Mouse (Mus musculus) mouse embryonic stem cell (cell line): ENCODE data around the gene Vmn1r183.

Experiments
- in situ Hi-C, 2 experiments: fragments of 300-500 bp; cut with MboI; formaldehyde crosslinking; loops; 1 replicate in 1 of 2; 3 replicates in 1 of 2; pipeline ENCODE4 v1.14.3; 2019 to 2020; ENCODE audit warnings: low sequenced_read_pairs in 2 of 2, low pct_unique_long_range_greater_than_20kb in 1 of 2, mixed read lengths in 1 of 2; ENCODE audit not compliant: unreplicated experiment in 1 of 2

Vmn1r183 gene

GRCm38 (mm10) chr7:24052660-24053304 lies at the start of gene Vmn1r183:
Vmn1r183 (plus strand) TSS chr7:24053254.
- in situ Hi-C loops: loop anchor here in 1 of 2 experiments (25.0 kb wide), 1 partner anchor 90 kb away; the partner anchor contains the start of genes Vmn1r180 and Vmn1r181

- in situ Hi-C loops: loop anchor here in 1 of 2 experiments (25.0 kb wide), 1 partner anchor 112 kb away; the partner anchor contains the start of genes Vmn1r180 and Vmn1r181
Measured at GRCm38 (mm10) chr7:24074424-24074823, 21.4 kb downstream of the Vmn1r183 start.

- in situ Hi-C loops: no loop called here
Measured at GRCm38 (mm10) chr7:24081634-24082431, 28.8 kb downstream of the Vmn1r183 start, which contains the start of gene Zfp180. Zfp180 (plus strand) TSS chr7:24081924.

- in situ Hi-C loops: no loop called here
Measured at GRCm38 (mm10) chr7:24082457-24083235, 29.6 kb downstream of the Vmn1r183 start.

- in situ Hi-C loops: no loop called here
Measured at GRCm38 (mm10) chr7:24086871-24087270, 33.8 kb downstream of the Vmn1r183 start.

- in situ Hi-C loops: no loop called here
Measured at GRCm38 (mm10) chr7:24087485-24088125, 34.6 kb downstream of the Vmn1r183 start.

- in situ Hi-C loops: no loop called here
Measured at GRCm38 (mm10) chr7:24104403-24104802, 51.3 kb downstream of the Vmn1r183 start.

- in situ Hi-C loops: no loop called here
Measured at GRCm38 (mm10) chr7:24105144-24105703, 52.2 kb downstream of the Vmn1r183 start.

- in situ Hi-C loops: no loop called here
Measured at GRCm38 (mm10) chr7:24110839-24111238, 57.8 kb downstream of the Vmn1r183 start.

GRCm38 (mm10) chr7:24111772-24112155 lies 58.7 kb downstream of the Vmn1r183 start:
- in situ Hi-C loops: no loop called here

- in situ Hi-C loops: no loop called here
Measured at GRCm38 (mm10) chr7:24112156-24112856, 59.3 kb downstream of the Vmn1r183 start, which contains the start of gene Zfp112. Zfp112 (plus strand) TSS chr7:24112314.

- in situ Hi-C loops: no loop called here
Measured at GRCm38 (mm10) chr7:24113001-24113400, 59.9 kb downstream of the Vmn1r183 start.
